Mouse (Mus musculus) duodenum, adult 2 months (tissue): ENCODE measurements around the gene Fam234b. TPM values are rescaled to one million over a fixed set of nuclear protein-coding genes. Genes with fewer than 3 reads are reported as not detected.

Experiments used
- polyA plus RNA-seq: library from polyadenylated mRNA; depleted of rRNA; stranded (reverse); fragments of >200 nt; gene quantifications from 2 replicates; pipeline ENCODE4 v1.2.3, GENCODE M21; 2012; ENCODE audit warnings: low replicate concordance; rRNA removed

Fam234b gene
- 23.8 and 28.2 TPM in 2 replicates for polyA plus RNA-seq

DNA sequence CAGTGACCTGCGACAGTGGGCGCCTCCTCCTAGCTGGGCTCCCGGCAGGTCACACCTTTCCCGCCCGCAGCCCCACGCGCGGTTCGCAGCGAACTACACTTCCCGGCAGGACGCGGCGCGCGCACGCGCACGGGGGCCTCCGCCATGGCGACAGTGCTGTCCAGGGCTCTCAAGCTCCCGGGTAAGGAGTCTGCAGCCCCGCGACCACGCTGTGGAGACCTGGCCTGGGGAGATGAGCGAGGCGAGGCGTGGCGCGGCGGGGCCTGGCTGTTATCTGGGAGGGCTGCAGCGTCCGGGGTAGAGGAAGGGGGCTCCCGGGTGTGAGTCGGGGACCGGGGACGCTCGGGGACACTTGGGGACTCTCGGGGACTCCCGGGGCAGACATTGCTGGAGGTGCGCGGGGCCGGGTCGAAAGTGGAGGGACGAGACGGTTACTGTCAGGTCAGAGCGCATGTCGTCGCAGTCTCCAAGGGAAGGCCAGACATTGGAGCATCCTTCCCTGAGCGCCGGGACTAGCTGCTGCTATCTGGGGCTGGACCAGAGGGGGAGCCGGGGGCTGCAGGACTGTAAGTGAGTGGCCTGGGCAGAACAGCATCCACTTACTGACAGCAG is at the start of gene Fam234b, which contains the start of gene Hebp1:
Gene Fam234b (plus strand): TSS at position 57 of the 612 bp plus-strand sequence.
Gene Hebp1 (minus strand): TSS at position 102 of the 612 bp plus-strand sequence.

DNA sequence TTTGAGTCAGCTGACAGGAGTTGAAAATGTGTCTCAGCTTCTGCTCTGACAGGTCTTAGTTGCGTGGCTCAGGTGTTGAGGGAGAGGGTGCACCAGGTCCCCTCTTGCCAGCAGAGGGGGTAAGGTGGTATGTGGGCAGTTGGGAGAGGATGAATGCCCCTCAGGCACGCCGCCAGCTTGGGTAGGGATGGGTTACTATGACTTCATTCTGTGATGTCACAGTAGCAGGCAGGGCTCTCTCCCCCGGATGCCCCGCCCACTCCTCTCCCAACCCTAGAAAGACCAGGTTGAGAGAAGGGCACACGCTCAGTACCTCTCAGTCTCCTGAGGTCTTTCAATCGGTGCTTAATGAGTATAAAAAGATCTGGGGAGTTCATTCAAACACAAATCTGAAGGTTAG is 56.4 kb downstream of the Fam234b start, which contains the start of gene Gsg1:
Gene Gsg1 (minus strand): TSS at position 199 of the 400 bp plus-strand sequence.

Other genes starting within 250 kb of the Fam234b start
- 0.34 and 0.62 TPM in 2 replicates for gene Apold1, start 216.3 kb upstream of the Fam234b start, polyA plus RNA-seq
- gene Ddx47, start 186.4 kb upstream of the Fam234b start, polyA plus RNA-seq = 14.3 and 16.9 TPM in 2 replicates
- gene Gprc5a, start 132.3 kb upstream of the Fam234b start, polyA plus RNA-seq = 7.7 and 34.6 TPM in 2 replicates
- 0.18 TPM in 1 of 2 replicates, not detected in the other for gene Gprc5d, start 79.7 kb upstream of the Fam234b start, polyA plus RNA-seq
- gene Hebp1, start within 50 bp of the Fam234b start, polyA plus RNA-seq = 2.8 and 4.6 TPM in 2 replicates
- gene Gsg1, start 56.4 kb downstream of the Fam234b start, polyA plus RNA-seq = 0.96 and 1.9 TPM in 2 replicates
- not detected in 2 replicates for gene Pbp2, start 112.4 kb downstream of the Fam234b start, polyA plus RNA-seq
- gene Emp1, start 164.6 kb downstream of the Fam234b start, polyA plus RNA-seq = 42.4 and 65.7 TPM in 2 replicates